In the genomic region with DNA sequence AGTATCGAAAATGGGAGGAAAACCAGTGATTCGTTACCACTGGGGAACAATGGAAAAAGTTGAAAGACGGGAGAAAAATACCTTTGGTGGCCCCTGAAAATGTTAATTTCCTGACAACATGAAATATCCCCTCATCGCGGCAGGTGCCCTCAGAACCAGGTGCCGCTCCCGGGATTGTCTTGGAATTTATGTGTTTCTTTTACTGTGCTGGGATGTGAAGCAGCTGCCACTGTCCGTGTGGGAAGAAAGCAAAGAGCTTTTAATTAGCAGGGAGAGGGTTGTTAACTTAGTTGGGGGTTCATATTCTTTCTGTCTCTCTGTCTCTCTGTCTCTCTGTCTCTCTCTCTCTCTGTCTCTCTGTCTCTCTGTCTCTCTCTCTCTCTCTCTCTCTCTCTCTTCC, we compare ENCODE assay signal across 23 mouse cellular contexts.
DNase-seq lines count a peak whose midpoint lies in the region; ATAC-seq and TF ChIP-seq lines count a peak whose summit lies in the region.
"Had no signal": no experiment of that assay in that cellular context is flagged by ENCODE, and none has a peak within 500 bp of the region (broad histone marks: within the 10 kb centered on the region; RNA-seq: fewer than 3 reads in every experiment).

No protein-coding gene starts in this region.

- H3K9ac ChIP-seq in heart, embryonic 12.5 days, result no peak overlapping the region
- H3K9ac ChIP-seq in forebrain, embryonic 14.5 days (ENCODE audit: low read length), result no peak overlapping the region
- H3K9ac ChIP-seq in hindbrain, embryonic 13.5 days, result no peak overlapping the region
- no peak overlapping the region for H3K9ac ChIP-seq in midbrain, postnatal 0 days (replicated peaks; ENCODE audit: low read length, poor library complexity, severe bottlenecking)
- H3K9ac ChIP-seq in liver, postnatal 0 days (replicated peaks), result no peak overlapping the region
- H3K9ac ChIP-seq: embryonic facial prominence, embryonic 13.5 days; kidney, embryonic 15.5 days; limb, embryonic 12.5 days; liver, embryonic 12.5 days; lung, embryonic 14.5 days had no signal

- H3K4me1 ChIP-seq in heart, embryonic 12.5 days (replicated peaks), result no peaks in the 10 kb centered on the region
- no peaks in the 10 kb centered on the region for H3K4me1 ChIP-seq in forebrain, embryonic 14.5 days (ENCODE audit: control insufficient read depth, insufficient read depth, low read length)
- peaks cover 4% of the 10 kb centered on the region; the same call in 1 of the 2 replicates for H3K4me1 ChIP-seq in hindbrain, embryonic 13.5 days (replicated peaks)
- H3K4me1 ChIP-seq in midbrain, postnatal 0 days (ENCODE audit: insufficient read depth, low read length), result no peaks in the 10 kb centered on the region
- H3K4me1 ChIP-seq in liver, postnatal 0 days (ENCODE audit: insufficient read depth), result no peaks in the 10 kb centered on the region
- H3K4me1 ChIP-seq: embryonic facial prominence, embryonic 13.5 days; kidney, embryonic 15.5 days; limb, embryonic 12.5 days; liver, embryonic 12.5 days had no signal

- no peaks in the 10 kb centered on the region for H3K27me3 ChIP-seq in heart, embryonic 12.5 days (replicated peaks)
- no peaks in the 10 kb centered on the region for H3K27me3 ChIP-seq in forebrain, embryonic 14.5 days (replicated peaks; ENCODE audit: control insufficient read depth, insufficient read depth, low read length)
- no peaks in the 10 kb centered on the region for H3K27me3 ChIP-seq in hindbrain, embryonic 13.5 days
- H3K27me3 ChIP-seq in midbrain, postnatal 0 days (ENCODE audit: insufficient read depth, low read length), result no peaks in the 10 kb centered on the region
- no peaks in the 10 kb centered on the region for H3K27me3 ChIP-seq in liver, postnatal 0 days (ENCODE audit: insufficient read depth, low read length)
- H3K27me3 ChIP-seq: embryonic facial prominence, embryonic 13.5 days; kidney, embryonic 15.5 days; limb, embryonic 12.5 days; liver, embryonic 12.5 days had no signal

- TF ChIP-seq CTCF in midbrain, postnatal 0 days (IDR thresholded peaks at IDR 0.05), result no peak
- no peak for TF ChIP-seq CTCF in liver, postnatal 0 days (IDR thresholded peaks at IDR 0.05; ENCODE audit: low read depth)

- no peaks in the 10 kb centered on the region for H3K36me3 ChIP-seq in heart, embryonic 12.5 days
- H3K36me3 ChIP-seq in forebrain, embryonic 14.5 days (ENCODE audit: control insufficient read depth, insufficient read depth, low read length), result no peaks in the 10 kb centered on the region
- H3K36me3 ChIP-seq in hindbrain, embryonic 13.5 days, result no peaks in the 10 kb centered on the region
- H3K36me3 ChIP-seq in midbrain, postnatal 0 days (ENCODE audit: insufficient read depth, low read length), result no peaks in the 10 kb centered on the region
- no peaks in the 10 kb centered on the region for H3K36me3 ChIP-seq in liver, postnatal 0 days (replicated peaks; ENCODE audit: insufficient read depth, low read length)
- H3K36me3 ChIP-seq: embryonic facial prominence, embryonic 13.5 days; G1E; kidney, embryonic 15.5 days; limb, embryonic 12.5 days; liver, embryonic 12.5 days had no signal

- H3K9me3 ChIP-seq in heart, embryonic 12.5 days (replicated peaks), result no peaks in the 10 kb centered on the region
- no peaks in the 10 kb centered on the region for H3K9me3 ChIP-seq in forebrain, embryonic 14.5 days (replicated peaks; ENCODE audit: control insufficient read depth, low read length)
- H3K9me3 ChIP-seq in hindbrain, embryonic 13.5 days, result no peaks in the 10 kb centered on the region
- no peaks in the 10 kb centered on the region for H3K9me3 ChIP-seq in midbrain, postnatal 0 days (ENCODE audit: low read length)
- no peaks in the 10 kb centered on the region for H3K9me3 ChIP-seq in liver, postnatal 0 days (ENCODE audit: low read length)
- H3K9me3 ChIP-seq: embryonic facial prominence, embryonic 13.5 days; kidney, embryonic 15.5 days; limb, embryonic 12.5 days; liver, embryonic 12.5 days had no signal

- 53% methylated on average over 8 of the region's 8 CpGs for WGBS in heart, embryonic 12.5 days
- WGBS in forebrain, embryonic 14.5 days, result 31% methylated on average over 8 of the region's 8 CpGs
- 33% methylated on average over 8 of the region's 8 CpGs for WGBS in hindbrain, embryonic 13.5 days
- WGBS in midbrain, postnatal 0 days, result 44% methylated on average over 8 of the region's 8 CpGs
- WGBS in liver, postnatal 0 days (ENCODE audit: insufficient replicate concordance), result 43% methylated on average over 8 of the region's 8 CpGs

- no peak for DNase-seq in heart, postnatal 14 days
- no peak for DNase-seq in forebrain, embryonic 14.5 days (ENCODE audit: low spot score)
- no peak for DNase-seq in midbrain, postnatal 0 days (ENCODE audit: low spot score)
- no peak for DNase-seq in liver, postnatal 0 days
- DNase-seq in gastrocnemius, postnatal 36 days, result no peak
- DNase-seq in ovary, postnatal 36 days (ENCODE audit: low spot score), result no peak
- DNase-seq: adrenal gland, postnatal 14 days; cerebellum, adult 11-12 months; cerebellum, postnatal 14 days; gastrocnemius, postnatal 14 days; lung, postnatal 36 days; right cerebral cortex, postnatal 25 days; thymus, postnatal 4 days had no signal

- intact Hi-C loops in heart, postnatal 14 days (cut with DNase I), result no loop called here
- intact Hi-C loops in gastrocnemius, postnatal 36 days (cut with DNase I), result no loop called here

- H3K4me3 ChIP-seq in heart, embryonic 12.5 days, result no peak overlapping the region
- no peak overlapping the region for H3K4me3 ChIP-seq in forebrain, embryonic 14.5 days (ENCODE audit: low read depth, low read length)
- H3K4me3 ChIP-seq in hindbrain, embryonic 13.5 days, result peak overlapping the region; percentile 11; the same call in 1 of the 2 replicates
- no peak overlapping the region for H3K4me3 ChIP-seq in midbrain, postnatal 0 days (ENCODE audit: low read depth, low read length)
- H3K4me3 ChIP-seq in liver, postnatal 0 days (ENCODE audit: low read depth, low read length), result no peak overlapping the region
- H3K4me3 ChIP-seq: embryonic facial prominence, embryonic 13.5 days; kidney, embryonic 15.5 days; limb, embryonic 12.5 days; liver, embryonic 12.5 days; myocyte had no signal

- no peak for TF ChIP-seq EP300 in liver, postnatal 0 days (IDR thresholded peaks at IDR 0.05; ENCODE audit: low read depth)

- peak overlapping the region; percentile 21 for H3K4me2 ChIP-seq in heart, embryonic 12.5 days
- peak overlapping the region; percentile 16; the same call in 1 of the 2 replicates for H3K4me2 ChIP-seq in forebrain, embryonic 14.5 days (ENCODE audit: low read length)
- peak overlapping the region; percentile 43 for H3K4me2 ChIP-seq in hindbrain, embryonic 13.5 days
- H3K4me2 ChIP-seq in midbrain, postnatal 0 days (ENCODE audit: low read depth, low read length, poor library complexity, severe bottlenecking), result peak overlapping the region; percentile 10
- no peak overlapping the region for H3K4me2 ChIP-seq in liver, postnatal 0 days (ENCODE audit: low read depth, low read length)
- H3K4me2 ChIP-seq: embryonic facial prominence, embryonic 13.5 days; kidney, embryonic 15.5 days; limb, embryonic 12.5 days; liver, embryonic 12.5 days had no signal

- ATAC-seq in heart, embryonic 12.5 days (ENCODE audit: insufficient number of reproducible peaks, low FRiP score), result no peak
- no peak for ATAC-seq in forebrain, embryonic 14.5 days
- ATAC-seq in hindbrain, embryonic 13.5 days (ENCODE audit: low FRiP score), result no peak
- ATAC-seq in midbrain, postnatal 0 days (ENCODE audit: low FRiP score), result no peak
- ATAC-seq in liver, postnatal 0 days, result no peak
- ATAC-seq: activated CD4-positive, CD25-positive, alpha-beta regulatory T cell, adult 4 months; liver, embryonic 12.5 days had no signal

- no peak overlapping the region for H3K27ac ChIP-seq in heart, embryonic 12.5 days (ENCODE audit: poor library complexity, severe bottlenecking)
- H3K27ac ChIP-seq in forebrain, embryonic 14.5 days (ENCODE audit: low read depth, low read length), result no peak overlapping the region
- H3K27ac ChIP-seq in hindbrain, embryonic 13.5 days, result 0 out of 2 replicates have a peak overlapping the region, but pooled peaks have one; percentile 8
- no peak overlapping the region for H3K27ac ChIP-seq in midbrain, postnatal 0 days (ENCODE audit: low read depth, low read length)
- no peak overlapping the region for H3K27ac ChIP-seq in liver, postnatal 0 days (ENCODE audit: low read depth)
- H3K27ac ChIP-seq: embryonic facial prominence, embryonic 13.5 days; kidney, embryonic 15.5 days; limb, embryonic 12.5 days; liver, embryonic 12.5 days had no signal
